Mouse (Mus musculus) kidney, embryonic 16.5 days (tissue): ENCODE measurements at regions not wholly inside any gene's neighbourhood (a gene's known extent, or its start where the extent isn't known, plus 50 kb on each side); places are given as distances from the start of the nearest gene placed in this dataset.

Source experiments
- ATAC-seq: fragments of 200-750 bp; cut with Nextera tagmentation; 2 replicates; pipeline ENCODE4 v1.8.0; 2017; ENCODE audit warnings: moderate TSS enrichment; ENCODE audit not compliant: low FRiP score, low TSS enrichment
- H3K27ac ChIP-seq: fragments of 300-500 bp; sonication (generic); 2 replicates; pipeline ENCODE4 v1.5.1; 2014; ENCODE audit warnings: low read length
- H3K27me3 ChIP-seq: fragments of 300-500 bp; sonication (generic); 2 replicates; pipeline ENCODE4 v1.6.1; 2014; ENCODE audit warnings: low read length, control low read depth, mixed read lengths; ENCODE audit not compliant: insufficient read depth
- H3K36me3 ChIP-seq: fragments of 300-500 bp; sonication (generic); 2 replicates; pipeline ENCODE4 v1.6.1; 2014; ENCODE audit warnings: low read length, control low read depth, mixed read lengths; ENCODE audit not compliant: insufficient read depth
- H3K4me1 ChIP-seq: fragments of 300-500 bp; sonication (generic); 2 replicates; pipeline ENCODE4 v1.6.1; 2014; ENCODE audit warnings: low read length, control low read depth, mixed read lengths; ENCODE audit not compliant: insufficient read depth
- H3K4me2 ChIP-seq: fragments of 300-500 bp; sonication (generic); replicated peaks from 2 replicates; pipeline ENCODE4 v1.6.1; 2014; ENCODE audit warnings: low read depth, low read length
- H3K4me3 ChIP-seq: fragments of 300-500 bp; sonication (generic); 2 replicates; pipeline ENCODE4 v1.5.1; 2014; ENCODE audit warnings: mild to moderate bottlenecking, low read length
- H3K9ac ChIP-seq: fragments of 300-500 bp; sonication (generic); replicated peaks from 2 replicates; pipeline ENCODE4 v1.6.1; 2014; ENCODE audit warnings: low read length
- H3K9me3 ChIP-seq: fragments of 300-500 bp; sonication (generic); 2 replicates; pipeline ENCODE4 v1.6.1; 2016; ENCODE audit warnings: low read length, control low read depth
- WGBS: fragments of 180-500 bp; shearing (Covaris S2); extraction: QIAGEN DNeasy Blood & Tissue Kit; methylation state at CpG from one replicate; pipeline ENCODE4 v1.1.7; 2014; 5-methylcytosine and 5-hydroxymethylcytosine counted together

DNA sequence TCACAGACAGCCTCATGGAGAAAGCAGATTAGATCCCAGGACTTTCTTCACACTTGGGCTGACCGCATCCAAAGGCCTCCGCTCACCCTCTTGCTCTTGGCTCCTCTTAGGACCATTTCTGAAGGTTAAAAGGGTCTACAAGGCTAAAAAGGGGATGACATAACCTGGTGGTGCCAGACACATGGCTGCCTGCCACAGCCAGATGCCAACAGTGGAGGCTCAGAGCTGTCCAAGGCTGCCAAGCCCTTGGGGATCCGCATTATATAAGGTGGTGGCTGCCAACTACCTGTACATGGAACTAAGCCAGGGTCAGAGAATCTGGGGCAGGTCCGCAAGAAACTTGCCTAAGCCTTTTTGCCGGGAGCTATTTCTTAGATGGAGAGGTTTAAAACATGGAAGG, 151.5 kb upstream of the Npy start:
- ATAC-seq = no peak
- no peak overlapping the region for H3K4me2 ChIP-seq
- H3K27me3 ChIP-seq = no peaks in the 10 kb centered on the region
- 91% methylated on average over 5 of the region's 5 CpGs for WGBS
- H3K4me3 ChIP-seq = no peak overlapping the region
- H3K9me3 ChIP-seq = no peaks in the 10 kb centered on the region
- H3K9ac ChIP-seq = no peak overlapping the region
- H3K4me1 ChIP-seq = no peaks in the 10 kb centered on the region
- no peaks in the 10 kb centered on the region for H3K36me3 ChIP-seq
- no peak overlapping the region for H3K27ac ChIP-seq

DNA sequence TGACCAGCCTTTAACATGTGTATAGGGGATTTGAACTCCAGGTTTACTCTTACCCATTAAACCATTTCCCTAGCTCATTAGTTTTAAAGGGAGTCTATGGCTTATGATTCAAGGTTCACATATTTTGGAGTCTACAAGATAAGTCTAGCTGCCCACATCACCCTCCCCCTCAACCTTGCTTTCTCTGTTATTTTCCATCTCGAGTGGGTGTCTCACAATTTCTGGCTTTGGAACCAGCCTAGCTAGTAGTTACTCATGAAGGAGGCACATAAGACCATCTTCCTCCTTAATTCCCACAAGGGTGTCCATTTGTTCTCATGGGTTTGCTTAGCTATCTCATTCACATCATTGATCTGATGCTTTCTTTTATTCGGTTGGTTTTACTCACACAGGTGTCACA, 150.6 kb upstream of the Npy start:
- no peak overlapping the region for H3K27ac ChIP-seq
- no peak overlapping the region for H3K9ac ChIP-seq
- 79% methylated on average over 2 of the region's 2 CpGs for WGBS
- H3K4me3 ChIP-seq = no peak overlapping the region
- H3K9me3 ChIP-seq = no peaks in the 10 kb centered on the region
- no peaks in the 10 kb centered on the region for H3K27me3 ChIP-seq
- no peak for ATAC-seq
- H3K36me3 ChIP-seq = no peaks in the 10 kb centered on the region
- no peak overlapping the region for H3K4me2 ChIP-seq
- no peaks in the 10 kb centered on the region for H3K4me1 ChIP-seq

DNA sequence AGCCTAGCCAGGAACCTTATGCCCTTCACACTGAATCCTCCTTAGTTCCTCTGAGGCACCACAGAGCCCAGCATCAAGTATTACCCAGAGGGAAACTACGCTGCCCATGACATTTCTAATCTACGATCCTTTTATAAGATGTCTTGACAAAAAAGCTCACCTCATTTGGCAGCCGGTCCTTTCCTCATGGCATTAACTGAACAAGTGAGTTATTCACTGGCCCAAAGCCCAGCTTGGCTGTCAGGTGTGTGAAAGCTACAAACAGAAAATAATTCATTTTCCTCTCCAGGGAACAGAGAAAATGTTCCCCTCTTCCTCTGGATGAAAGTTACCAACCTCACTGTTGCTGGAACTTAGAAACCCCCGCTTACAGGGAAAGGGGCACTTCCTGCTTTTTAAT, 135.7 kb upstream of the Npy start:
- Histone ChIP-seq H3K27ac (no peak overlapping the region), H3K4me2 (no peak overlapping the region), H3K27me3 (no peaks in the 10 kb centered on the region), H3K4me3 (no peak overlapping the region), H3K9ac (no peak overlapping the region), H3K9me3 (no peaks in the 10 kb centered on the region), H3K36me3 (no peaks in the 10 kb centered on the region), H3K4me1 (no peaks in the 10 kb centered on the region)
- WGBS = 54% methylated on average over 4 of the region's 4 CpGs
- no peak for ATAC-seq

DNA sequence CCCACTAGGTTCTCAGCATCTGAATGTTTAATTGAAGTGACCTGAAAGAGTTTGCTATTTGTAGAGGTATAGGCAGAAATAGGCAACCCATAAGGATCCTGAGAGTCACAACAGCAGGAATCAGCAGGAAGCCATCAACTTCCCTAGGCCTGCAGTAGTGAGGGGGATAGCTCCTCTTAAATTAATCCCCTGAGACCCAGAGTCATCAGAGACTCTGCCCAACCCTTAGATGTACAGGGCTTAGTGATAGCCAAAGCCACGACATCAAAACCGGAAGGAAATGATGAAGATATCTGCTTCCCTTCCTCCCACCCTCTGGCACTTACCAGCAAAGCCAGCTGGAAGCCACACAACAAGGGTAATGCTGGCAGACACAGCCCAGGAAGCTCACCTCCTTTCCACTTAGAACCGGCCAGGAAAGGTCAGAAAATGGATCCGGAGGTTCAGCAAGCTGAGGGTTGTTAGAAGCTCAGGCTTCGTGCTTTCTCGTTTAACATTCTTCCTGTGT, 130.4 kb upstream of the Npy start:
- Histone ChIP-seq H3K4me2 (no peak overlapping the region), H3K27ac (no peak overlapping the region), H3K4me3 (no peak overlapping the region), H3K36me3 (no peaks in the 10 kb centered on the region), H3K9ac (no peak overlapping the region), H3K9me3 (no peaks in the 10 kb centered on the region), H3K27me3 (no peaks in the 10 kb centered on the region), H3K4me1 (peaks cover 5% of the 10 kb centered on the region)
- 7% methylated on average over 6 of the region's 6 CpGs for WGBS
- ATAC-seq = peak; percentile 51; the same call in 1 of the 2 replicates

DNA sequence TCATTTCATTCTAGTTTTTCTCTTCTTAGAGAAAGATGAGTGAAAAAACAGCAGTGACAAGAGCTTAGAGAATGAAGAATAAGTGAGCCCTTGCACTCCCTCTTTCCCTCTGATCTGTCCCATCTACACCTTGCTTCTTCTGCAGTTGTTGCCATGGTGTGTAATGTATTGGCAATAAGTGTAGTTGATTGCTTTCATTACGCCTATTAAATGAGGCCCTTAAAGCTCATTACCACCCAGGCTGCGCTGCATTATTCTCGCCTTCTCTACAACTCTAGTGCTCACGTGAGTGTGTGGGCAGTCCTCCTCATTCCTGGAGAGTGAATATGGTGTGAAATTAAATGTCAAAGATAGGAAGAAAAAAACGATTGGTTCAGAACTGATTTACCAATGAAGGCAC, 127.7 kb upstream of the Npy start:
- Histone ChIP-seq H3K36me3 (no peaks in the 10 kb centered on the region), H3K4me1 (peaks cover 5% of the 10 kb centered on the region), H3K9me3 (no peaks in the 10 kb centered on the region), H3K4me3 (no peak overlapping the region), H3K27ac (no peak overlapping the region), H3K9ac (no peak overlapping the region), H3K27me3 (no peaks in the 10 kb centered on the region), H3K4me2 (no peak overlapping the region)
- ATAC-seq = no peak
- WGBS = 62% methylated on average over 5 of the region's 5 CpGs

DNA sequence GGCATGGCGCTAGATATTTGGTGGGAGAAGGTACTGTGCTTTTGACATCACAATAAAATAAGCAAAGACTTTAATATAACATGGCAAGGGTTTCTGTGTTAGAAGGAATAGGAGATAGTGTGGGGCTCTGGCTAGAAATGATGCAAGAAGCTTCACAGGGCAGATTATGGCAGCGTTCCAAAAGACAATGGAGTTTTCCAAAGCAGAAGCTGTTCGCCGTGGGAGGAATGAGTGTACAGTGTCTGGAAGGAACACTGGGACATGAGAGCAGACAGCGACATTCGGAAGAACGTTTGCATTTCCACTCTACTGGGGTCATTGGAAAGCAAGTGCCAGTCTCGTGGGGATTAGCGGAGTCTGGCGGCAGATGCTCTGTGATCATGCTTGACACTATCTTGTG, 125.5 kb upstream of the Npy start:
- peaks cover 5% of the 10 kb centered on the region for H3K4me1 ChIP-seq
- H3K27me3 ChIP-seq = no peaks in the 10 kb centered on the region
- ATAC-seq = no peak
- H3K27ac ChIP-seq = no peak overlapping the region
- no peaks in the 10 kb centered on the region for H3K9me3 ChIP-seq
- H3K4me2 ChIP-seq = no peak overlapping the region
- no peak overlapping the region for H3K9ac ChIP-seq
- WGBS = 86% methylated on average over 10 of the region's 10 CpGs
- no peaks in the 10 kb centered on the region for H3K36me3 ChIP-seq
- H3K4me3 ChIP-seq = no peak overlapping the region

DNA sequence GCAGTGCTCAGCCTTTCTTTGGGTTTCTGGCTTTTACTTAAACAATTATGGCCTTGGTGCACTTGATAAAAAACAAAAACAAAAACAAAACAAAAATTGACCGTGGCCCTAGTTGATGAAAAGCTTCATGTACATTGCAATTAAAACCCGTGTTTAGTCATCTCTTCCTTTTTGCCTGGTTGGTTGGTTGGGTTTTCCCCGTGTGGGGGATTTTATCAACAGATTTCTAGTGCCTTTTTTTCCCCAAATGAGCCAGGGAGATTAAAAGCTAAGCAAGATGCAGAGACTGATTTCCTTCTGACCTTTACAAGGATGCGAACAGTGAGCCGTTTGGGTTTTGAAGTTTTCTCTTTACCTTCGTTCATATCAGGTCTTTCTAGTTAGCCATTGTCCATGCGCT, 121.1 kb upstream of the Npy start:
- Histone ChIP-seq H3K4me2 (no peak overlapping the region), H3K4me3 (no peak overlapping the region), H3K36me3 (no peaks in the 10 kb centered on the region), H3K9me3 (no peaks in the 10 kb centered on the region), H3K9ac (no peak overlapping the region), H3K4me1 (no peaks in the 10 kb centered on the region), H3K27me3 (no peaks in the 10 kb centered on the region), H3K27ac (no peak overlapping the region)
- 85% methylated on average over 7 of the region's 7 CpGs for WGBS
- no peak for ATAC-seq

DNA sequence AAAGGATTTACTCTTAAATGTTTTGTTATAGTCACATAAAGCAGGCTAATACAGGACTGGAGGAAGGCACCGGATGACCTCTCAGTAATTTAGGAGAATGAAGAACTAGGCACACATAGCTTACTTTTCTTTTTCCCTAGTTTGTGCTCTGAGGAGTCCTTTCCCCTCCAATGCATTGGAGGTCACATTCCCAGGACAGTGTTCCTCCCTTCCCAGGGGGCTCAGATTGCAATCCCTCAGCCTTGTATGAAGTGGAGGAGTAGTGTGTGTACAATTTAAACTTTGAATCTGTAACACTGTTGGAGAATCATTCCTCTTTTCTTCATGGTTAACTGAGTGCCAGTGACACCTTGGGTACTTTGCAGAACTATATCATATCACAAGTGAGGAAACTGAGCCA, 109.5 kb upstream of the Npy start:
- 60% methylated on average over 1 of the region's 1 CpGs for WGBS
- Histone ChIP-seq H3K4me3 (no peak overlapping the region), H3K4me1 (peaks cover 12% of the 10 kb centered on the region), H3K4me2 (no peak overlapping the region), H3K27ac (peak overlapping the region; percentile 57; the same call in 1 of the 2 replicates), H3K36me3 (no peaks in the 10 kb centered on the region), H3K9me3 (no peaks in the 10 kb centered on the region), H3K27me3 (no peaks in the 10 kb centered on the region), H3K9ac (no peak overlapping the region)
- ATAC-seq = peak; percentile 73

DNA sequence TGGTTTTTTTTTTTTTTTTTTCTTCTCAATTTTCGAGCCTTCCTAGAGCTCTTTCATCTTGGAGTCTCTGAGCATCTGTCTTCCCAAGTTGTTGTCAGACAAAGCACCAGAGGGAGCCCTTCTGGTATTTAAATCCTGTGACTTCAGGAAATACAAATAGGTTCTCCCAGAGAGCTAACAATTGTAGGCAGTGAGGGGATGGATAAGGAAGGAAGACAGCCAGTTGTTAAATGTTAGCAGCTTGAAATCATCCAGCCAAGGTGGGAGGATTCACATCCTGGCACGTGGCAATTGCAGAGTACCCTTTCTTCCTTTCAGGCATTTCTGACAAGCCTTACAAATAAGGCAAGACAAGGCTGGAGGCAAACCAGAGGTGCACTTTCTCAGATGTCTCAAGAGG, 106.0 kb upstream of the Npy start:
- H3K4me1 ChIP-seq = peaks cover 12% of the 10 kb centered on the region
- H3K27me3 ChIP-seq = no peaks in the 10 kb centered on the region
- H3K9me3 ChIP-seq = no peaks in the 10 kb centered on the region
- H3K36me3 ChIP-seq = no peaks in the 10 kb centered on the region
- H3K4me3 ChIP-seq = no peak overlapping the region
- no peak for ATAC-seq
- no peak overlapping the region for H3K4me2 ChIP-seq
- 0% methylated on average over 2 of the region's 2 CpGs for WGBS
- no peak overlapping the region for H3K27ac ChIP-seq
- H3K9ac ChIP-seq = no peak overlapping the region

DNA sequence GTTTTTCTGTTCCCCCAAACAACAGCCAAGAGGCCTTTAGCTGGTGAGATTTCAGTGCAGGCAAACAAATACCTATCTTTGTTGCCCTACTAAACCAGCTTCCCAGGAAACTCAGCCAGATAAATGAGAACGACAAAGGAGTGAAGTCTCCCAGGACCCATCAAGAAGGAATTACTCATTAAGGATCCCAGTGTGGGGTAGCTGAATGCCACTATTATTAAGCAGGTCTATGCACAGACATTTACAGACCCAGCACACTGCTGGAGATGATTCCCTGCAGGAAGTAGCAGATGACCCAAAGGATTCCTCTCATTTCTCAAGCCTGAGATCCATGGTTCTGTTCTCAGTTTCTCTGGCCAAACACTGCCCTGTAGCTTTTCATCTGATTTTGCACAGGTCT, 105.6 kb upstream of the Npy start:
- no peak overlapping the region for H3K9ac ChIP-seq
- H3K36me3 ChIP-seq = no peaks in the 10 kb centered on the region
- no peak overlapping the region for H3K27ac ChIP-seq
- ATAC-seq = no peak
- H3K4me2 ChIP-seq = no peak overlapping the region
- H3K9me3 ChIP-seq = no peaks in the 10 kb centered on the region
- H3K27me3 ChIP-seq = no peaks in the 10 kb centered on the region
- 28% methylated on average over 1 of the region's 1 CpGs for WGBS
- peaks cover 12% of the 10 kb centered on the region for H3K4me1 ChIP-seq
- H3K4me3 ChIP-seq = no peak overlapping the region

DNA sequence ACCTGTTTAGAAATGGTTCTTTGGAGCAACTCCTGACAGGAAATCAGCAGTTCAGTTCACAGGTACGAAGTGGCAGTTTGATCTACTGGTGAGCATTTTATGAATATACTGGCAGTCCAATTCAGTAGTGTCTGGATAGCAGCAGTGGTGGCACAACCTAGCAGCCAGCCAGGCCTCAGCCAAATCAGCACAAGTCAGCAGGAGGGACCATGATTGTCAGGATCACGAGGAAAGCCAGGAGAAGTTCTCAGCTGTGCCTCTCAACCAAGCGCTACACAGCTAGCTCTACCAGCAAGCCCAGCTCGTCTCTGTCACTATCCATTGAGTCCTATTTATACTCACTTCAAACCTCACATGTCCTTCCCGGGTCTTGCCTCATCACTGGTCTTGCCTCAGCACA, 89.3 kb upstream of the Npy start:
- WGBS = 82% methylated on average over 5 of the region's 5 CpGs
- Histone ChIP-seq H3K4me3 (no peak overlapping the region), H3K9ac (no peak overlapping the region), H3K4me2 (no peak overlapping the region), H3K36me3 (no peaks in the 10 kb centered on the region), H3K27me3 (no peaks in the 10 kb centered on the region), H3K4me1 (no peaks in the 10 kb centered on the region), H3K27ac (no peak overlapping the region), H3K9me3 (no peaks in the 10 kb centered on the region)
- no peak for ATAC-seq
